Mouse (Mus musculus) stomach, postnatal 0 days (tissue): Measurements from ENCODE around the gene Eif4h. TPM values are rescaled to one million over a fixed set of nuclear protein-coding genes. Genes with fewer than 3 reads are reported as not detected.

Experiments used
- ATAC-seq: fragments of 200-750 bp; cut with Nextera tagmentation; 2 replicates; pipeline ENCODE4 v1.8.0; 2017; ENCODE audit not compliant: low FRiP score, low TSS enrichment
- DNase-seq: peaks from one replicate; pipeline ENCODE4 v3.0.0-alpha.2; 2016; ENCODE audit warnings: low spot score
- H3K27ac ChIP-seq: fragments of 300-500 bp; sonication (generic); replicated peaks from 2 replicates; pipeline ENCODE4 v1.5.1; 2014; ENCODE audit warnings: mild to moderate bottlenecking, control low read depth
- H3K27me3 ChIP-seq: fragments of 300-500 bp; sonication (generic); 2 replicates; pipeline ENCODE4 v1.6.1; 2014; ENCODE audit warnings: low read length; ENCODE audit not compliant: control insufficient read depth, insufficient read depth
- H3K36me3 ChIP-seq: fragments of 300-500 bp; sonication (generic); 2 replicates; pipeline ENCODE4 v1.6.1; 2014; ENCODE audit warnings: low read length, mixed read lengths; ENCODE audit not compliant: control insufficient read depth, insufficient read depth
- H3K4me1 ChIP-seq: fragments of 300-500 bp; sonication (generic); replicated peaks from 2 replicates; pipeline ENCODE4 v1.6.1; 2014; ENCODE audit warnings: antibody characterized with exemption; ENCODE audit not compliant: control insufficient read depth, insufficient read depth
- H3K4me2 ChIP-seq: fragments of 300-500 bp; sonication (generic); replicated peaks from 2 replicates; pipeline ENCODE4 v1.6.1; 2014; ENCODE audit warnings: low read depth, mild to moderate bottlenecking, control low read depth, moderate library complexity
- H3K4me3 ChIP-seq: fragments of 300-500 bp; sonication (generic); 2 replicates; pipeline ENCODE4 v1.5.1; 2014; ENCODE audit warnings: low read depth, low read length, control low read depth
- H3K9ac ChIP-seq: fragments of 300-500 bp; sonication (generic); 2 replicates; pipeline ENCODE4 v1.6.1; 2014; ENCODE audit warnings: mild to moderate bottlenecking, low read length, control low read depth, mixed read lengths
- H3K9me3 ChIP-seq: fragments of 300-500 bp; sonication (generic); 2 replicates; pipeline ENCODE4 v1.6.1; 2016; ENCODE audit warnings: low read length; ENCODE audit not compliant: control insufficient read depth
- CTCF ChIP-seq: IDR thresholded peaks from 2 replicates; pipeline ENCODE4 v1.5.1; 2016; ENCODE audit warnings: antibody characterized with exemption, low read depth, mild to moderate bottlenecking, moderate library complexity
- EP300 ChIP-seq: optimal IDR thresholded peaks from 2 replicates; pipeline ENCODE3; 2016; ENCODE audit warnings: antibody characterized with exemption
- WGBS: fragments of 180-500 bp; shearing (Covaris S2); extraction: QIAGEN DNeasy Blood & Tissue Kit; methylation state at CpG from one replicate; pipeline ENCODE4 v1.1.7; 2014; 5-methylcytosine and 5-hydroxymethylcytosine counted together
- polyA plus RNA-seq: library from polyadenylated mRNA; unstranded; fragments of >200 nt; fragmentation: Nextera tagmentation; extraction: Ambion mirVana; gene quantifications from 2 replicates; pipeline ENCODE4 v1.2.1, GENCODE M21; 2015

The Eif4h gene
- polyA plus RNA-seq, 1 experiment from 2014 or later: 238 TPM

GRCm38 (mm10) chr5:134613727-134614126, 25.6 kb downstream of the Eif4h start:
- Histone ChIP-seq H3K9ac (no peak overlapping the region), H3K36me3 (0 out of 2 replicates have a peak, but pooled peaks cover under 1% of the 10 kb centered on the region), H3K4me2 (no peak overlapping the region), H3K9me3 (no peaks in the 10 kb centered on the region), H3K27me3 (no peaks in the 10 kb centered on the region), H3K4me1 (no peaks in the 10 kb centered on the region), H3K4me3 (no peak overlapping the region), H3K27ac (no peak overlapping the region)
- 84% methylated on average over 9 of the region's 9 CpGs for WGBS
- DNase-seq (no peak), ATAC-seq (no peak)
- no peak for TF ChIP-seq CTCF
- no peak for TF ChIP-seq EP300

- 0 out of 2 replicates have a peak overlapping the region, but pooled peaks have one; percentile 13 for H3K27ac ChIP-seq
- WGBS: 39% methylated on average over 8 of the region's 8 CpGs
These were observed 27.3 kb downstream of the Eif4h start for GRCm38 (mm10) chr5:134611810-134612521.

GRCm38 (mm10) chr5:134609916-134610643, 29.2 kb downstream of the Eif4h start:
- Histone ChIP-seq H3K27ac (no peak overlapping the region), H3K4me3 (no peak overlapping the region), H3K27me3 (no peaks in the 10 kb centered on the region), H3K9ac (no peak overlapping the region), H3K9me3 (no peaks in the 10 kb centered on the region), H3K4me2 (no peak overlapping the region), H3K36me3 (no peaks in the 10 kb centered on the region), H3K4me1 (no peaks in the 10 kb centered on the region)
- 81% methylated on average over 12 of the region's 12 CpGs for WGBS
- TF ChIP-seq EP300 (no peak), CTCF (no peak)
- ATAC-seq (no peak), DNase-seq (no peak)

More at GRCm38 (mm10) chr5:134611810-134612521, 27.3 kb downstream of the Eif4h start:
- Histone ChIP-seq H3K9me3 (no peaks in the 10 kb centered on the region), H3K4me1 (no peaks in the 10 kb centered on the region), H3K27me3 (no peaks in the 10 kb centered on the region), H3K4me2 (no peak overlapping the region), H3K4me3 (no peak overlapping the region), H3K36me3 (no peaks in the 10 kb centered on the region), H3K9ac (no peak overlapping the region)
- DNase-seq (no peak), ATAC-seq (peak; percentile 30; the same call in 1 of the 2 replicates)
- no peak for TF ChIP-seq CTCF
- no peak for TF ChIP-seq EP300

DNA sequence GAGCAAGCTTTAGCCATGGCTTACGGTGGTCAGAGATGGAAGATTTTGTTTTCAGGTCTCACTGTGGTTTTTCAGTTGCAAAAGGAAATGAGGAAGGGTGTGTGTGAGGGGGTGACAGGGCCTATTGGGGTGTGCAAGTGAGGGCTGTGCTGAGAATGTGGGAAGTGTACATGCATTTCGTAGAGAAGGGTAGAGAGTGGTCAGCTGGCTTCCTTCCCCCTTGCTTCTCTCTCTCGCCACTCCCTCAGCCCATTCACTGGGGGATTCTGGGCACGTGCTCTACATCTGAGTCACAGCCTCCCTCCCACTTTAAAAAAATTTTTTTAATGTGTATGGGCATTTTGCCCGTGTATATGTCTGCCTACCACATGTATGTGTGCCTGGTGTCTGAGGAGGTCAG, 32.2 kb downstream of the Eif4h start:
- H3K27ac ChIP-seq: no peak overlapping the region
- H3K4me2 ChIP-seq: no peak overlapping the region
- no peak; the same call in 1 of the 2 replicates for ATAC-seq
- no peaks in the 10 kb centered on the region for H3K27me3 ChIP-seq
- no peak for DNase-seq
- TF ChIP-seq EP300 (no peak), CTCF (no peak)
- no peak overlapping the region for H3K4me3 ChIP-seq
- H3K9me3 ChIP-seq: no peaks in the 10 kb centered on the region
- no peaks in the 10 kb centered on the region for H3K4me1 ChIP-seq
- no peak overlapping the region for H3K9ac ChIP-seq
- no peaks in the 10 kb centered on the region for H3K36me3 ChIP-seq
- WGBS: 32% methylated on average over 5 of the region's 5 CpGs

DNA sequence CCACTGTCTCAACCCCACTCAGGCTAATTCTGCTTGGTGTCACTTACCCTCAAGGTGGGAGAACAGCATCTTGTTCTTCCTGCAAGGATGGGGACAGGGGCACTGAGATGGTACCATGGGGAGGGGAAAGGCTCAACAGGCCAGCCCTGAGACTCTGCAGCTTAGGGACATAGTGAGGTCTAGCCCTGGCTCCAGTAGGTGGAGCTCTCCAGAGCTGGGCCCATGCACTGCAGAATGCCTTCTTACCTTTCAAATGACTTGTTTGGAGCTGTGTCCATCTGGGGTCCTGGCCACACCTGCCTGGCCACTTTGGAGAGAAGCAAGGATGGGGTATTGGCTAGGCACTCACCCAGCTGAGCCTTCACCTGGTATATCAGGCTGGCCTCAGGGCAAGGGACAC, 33.0 kb downstream of the Eif4h start:
- Histone ChIP-seq H3K27me3 (no peaks in the 10 kb centered on the region), H3K4me3 (no peak overlapping the region), H3K4me2 (no peak overlapping the region), H3K9me3 (no peaks in the 10 kb centered on the region), H3K9ac (no peak overlapping the region), H3K36me3 (no peaks in the 10 kb centered on the region), H3K4me1 (no peaks in the 10 kb centered on the region), H3K27ac (no peak overlapping the region)
- TF ChIP-seq EP300 (no peak), CTCF (peak; percentile 34)
- DNase-seq (no peak), ATAC-seq (no peak)

DNA sequence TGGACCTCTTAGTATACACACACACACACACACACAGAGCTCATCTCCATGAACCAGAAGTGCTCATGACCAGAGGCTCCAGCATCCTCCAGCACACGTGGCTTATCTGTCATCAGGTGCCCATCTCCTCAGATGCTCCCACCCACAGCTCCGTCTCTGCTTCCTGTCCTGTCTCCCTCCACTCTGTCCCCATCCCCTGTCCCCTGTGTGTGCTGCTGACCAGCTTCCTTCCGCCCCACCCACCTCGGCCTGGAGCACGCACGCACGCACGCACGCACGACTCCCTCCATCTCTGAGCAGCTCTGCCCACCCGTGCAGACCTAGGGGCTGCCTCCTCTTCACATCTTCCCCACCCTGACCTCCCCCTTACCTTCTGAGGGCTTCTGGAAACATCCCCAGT, 34.9 kb downstream of the Eif4h start:
- 84% methylated on average over 11 of the region's 11 CpGs for whole genome bisulfite sequencing
- DNase-seq: no peak
- Histone ChIP-seq H3K4me2 (no peak overlapping the region), H3K9ac (no peak overlapping the region), H3K36me3 (0 out of 2 replicates have a peak, but pooled peaks cover 2% of the 10 kb centered on the region), H3K4me3 (no peak overlapping the region), H3K9me3 (no peaks in the 10 kb centered on the region), H3K27me3 (no peaks in the 10 kb centered on the region), H3K4me1 (no peaks in the 10 kb centered on the region), H3K27ac (no peak overlapping the region)
- ATAC-seq: no peak
- TF ChIP-seq CTCF (no peak), EP300 (no peak)
